Mouse (Mus musculus): ENCODE results near the gene Dab1. TPM values are rescaled to one million over a fixed set of nuclear protein-coding genes. Genes with fewer than 3 reads are reported as not detected.

Gene Dab1
- polyA plus RNA-seq (2012; rRNA removed) (0.16 and 0.19 TPM in 2 replicates), polyA plus RNA-seq (2014; fragmentation: Nextera tagmentation; extraction: Ambion mirVana) (0.34 and 0.45 TPM in 2 replicates)

- H3K4me3 ChIP-seq (ENCODE audit: insufficient read depth in 1 of 2, low read depth in 2 of 2, low read length in 2 of 2), result no peak within 1 kb of the TSS
- H3K36me3 ChIP-seq (replicated peaks; ENCODE audit: control insufficient read depth, insufficient read depth, low read depth), result no peaks in the 10 kb centered on the region
- no peaks in the 10 kb centered on the region for H3K4me1 ChIP-seq (replicated peaks; ENCODE audit: control insufficient read depth in 2 of 2, insufficient read depth in 2 of 2, low read length in 1 of 2)
- 2% methylated on average over 38 of the region's 41 CpGs for WGBS (ENCODE audit: insufficient replicate concordance)
- H3K9me3 ChIP-seq (ENCODE audit: control insufficient read depth, low read length), result no peaks in the 10 kb centered on the region
- ATAC-seq (ENCODE audit: insufficient read depth) (no peak), DNase-seq (ENCODE audit: low read depth in 3 of 3, low spot score in 3 of 3) (no peak)
- no peak within 1 kb of the TSS for H3K4me2 ChIP-seq (ENCODE audit: low read depth)
- no peak within 1 kb of the TSS for H3K9ac ChIP-seq (replicated peaks)
- H3K27me3 ChIP-seq (ENCODE audit: control insufficient read depth, insufficient read depth, low read length), result peaks cover 12% of the 10 kb centered on the region
- TF ChIP-seq CTCF (IDR thresholded peaks at IDR 0.05; ENCODE audit: low read depth), result no peak
- no peak for TF ChIP-seq EP300 (IDR thresholded peaks at IDR 0.05; ENCODE audit: low read depth)
- no peak within 1 kb of the TSS for H3K27ac ChIP-seq
Measured at GRCm38 (mm10) chr4:103619321-103619945, at the start of gene Dab1. TSS of gene Dab1 (plus strand) at chr4:103619359.

GRCm38 (mm10) chr4:103571721-103572352 lies 47.3 kb upstream of the Dab1 start:
- ATAC-seq (ENCODE audit: insufficient read depth) (no peak), DNase-seq (ENCODE audit: low read depth in 3 of 3, low spot score in 3 of 3) (no peak)
- no peak for TF ChIP-seq EP300 (IDR thresholded peaks at IDR 0.05; ENCODE audit: low read depth)
- TF ChIP-seq CTCF (IDR thresholded peaks at IDR 0.05; ENCODE audit: low read depth), result no peak
- Histone ChIP-seq H3K4me2 (ENCODE audit: low read depth) (no peak overlapping the region), H3K27ac (no peak overlapping the region), H3K27me3 (ENCODE audit: control insufficient read depth, insufficient read depth, low read length) (no peaks in the 10 kb centered on the region), H3K36me3 (replicated peaks; ENCODE audit: control insufficient read depth, insufficient read depth, low read depth) (no peaks in the 10 kb centered on the region), H3K4me1 (replicated peaks; ENCODE audit: control insufficient read depth in 2 of 2, insufficient read depth in 2 of 2, low read length in 1 of 2) (no peaks in the 10 kb centered on the region), H3K9ac (replicated peaks) (no peak overlapping the region), H3K4me3 (ENCODE audit: insufficient read depth in 1 of 2, low read depth in 2 of 2, low read length in 2 of 2) (no peak overlapping the region), H3K9me3 (ENCODE audit: control insufficient read depth, low read length) (no peaks in the 10 kb centered on the region)
- 41% methylated on average over 4 of the region's 4 CpGs for WGBS (ENCODE audit: insufficient replicate concordance)

- DNase-seq (ENCODE audit: low read depth in 3 of 3, low spot score in 3 of 3), result no peak
- ATAC-seq (ENCODE audit: insufficient read depth), result no peak
- whole genome bisulfite sequencing (ENCODE audit: insufficient replicate concordance), result 51% methylated on average over 2 of the region's 2 CpGs
Measured at GRCm38 (mm10) chr4:103575556-103575955, 43.6 kb upstream of the Dab1 start.

GRCm38 (mm10) chr4:103576305-103576704 lies 42.9 kb upstream of the Dab1 start:
- Histone ChIP-seq H3K4me3 (ENCODE audit: insufficient read depth in 1 of 2, low read depth in 2 of 2, low read length in 2 of 2) (no peak overlapping the region), H3K36me3 (replicated peaks; ENCODE audit: control insufficient read depth, insufficient read depth, low read depth) (no peaks in the 10 kb centered on the region), H3K4me1 (replicated peaks; ENCODE audit: control insufficient read depth in 2 of 2, insufficient read depth in 2 of 2, low read length in 1 of 2) (no peaks in the 10 kb centered on the region), H3K4me2 (ENCODE audit: low read depth) (no peak overlapping the region), H3K9ac (replicated peaks) (no peak overlapping the region), H3K27me3 (ENCODE audit: control insufficient read depth, insufficient read depth, low read length) (no peaks in the 10 kb centered on the region), H3K9me3 (ENCODE audit: control insufficient read depth, low read length) (no peaks in the 10 kb centered on the region), H3K27ac (no peak overlapping the region)
- no peak for ATAC-seq (ENCODE audit: insufficient read depth)
- WGBS (ENCODE audit: insufficient replicate concordance), result 46% methylated on average over 6 of the region's 6 CpGs
- DNase-seq (ENCODE audit: low read depth in 3 of 3, low spot score in 3 of 3), result no peak
- TF ChIP-seq EP300 (IDR thresholded peaks at IDR 0.05; ENCODE audit: low read depth) (no peak), CTCF (IDR thresholded peaks at IDR 0.05; ENCODE audit: low read depth) (no peak)

More at GRCm38 (mm10) chr4:103575556-103575955, 43.6 kb upstream of the Dab1 start:
- no peaks in the 10 kb centered on the region for H3K9me3 ChIP-seq (ENCODE audit: control insufficient read depth, low read length)
- TF ChIP-seq CTCF (IDR thresholded peaks at IDR 0.05; ENCODE audit: low read depth), result no peak
- TF ChIP-seq EP300 (IDR thresholded peaks at IDR 0.05; ENCODE audit: low read depth), result no peak
- H3K9ac ChIP-seq (replicated peaks), result no peak overlapping the region
- H3K36me3 ChIP-seq (replicated peaks; ENCODE audit: control insufficient read depth, insufficient read depth, low read depth), result no peaks in the 10 kb centered on the region
- H3K4me1 ChIP-seq (replicated peaks; ENCODE audit: control insufficient read depth in 2 of 2, insufficient read depth in 2 of 2, low read length in 1 of 2), result no peaks in the 10 kb centered on the region
- no peak overlapping the region for H3K27ac ChIP-seq
- H3K4me3 ChIP-seq (ENCODE audit: insufficient read depth in 1 of 2, low read depth in 2 of 2, low read length in 2 of 2), result no peak overlapping the region
- no peak overlapping the region for H3K4me2 ChIP-seq (ENCODE audit: low read depth)
- no peaks in the 10 kb centered on the region for H3K27me3 ChIP-seq (ENCODE audit: control insufficient read depth, insufficient read depth, low read length)

GRCm38 (mm10) chr4:103577111-103577815 lies 41.9 kb upstream of the Dab1 start:
- H3K4me2 ChIP-seq (ENCODE audit: low read depth), result no peak overlapping the region
- H3K9me3 ChIP-seq (ENCODE audit: control insufficient read depth, low read length), result no peaks in the 10 kb centered on the region
- no peak overlapping the region for H3K27ac ChIP-seq
- no peaks in the 10 kb centered on the region for H3K36me3 ChIP-seq (replicated peaks; ENCODE audit: control insufficient read depth, insufficient read depth, low read depth)
- DNase-seq (ENCODE audit: low read depth in 3 of 3, low spot score in 3 of 3) (no peak), ATAC-seq (ENCODE audit: insufficient read depth) (no peak)
- WGBS (ENCODE audit: insufficient replicate concordance), result 53% methylated on average over 4 of the region's 4 CpGs
- H3K4me3 ChIP-seq (ENCODE audit: insufficient read depth in 1 of 2, low read depth in 2 of 2, low read length in 2 of 2), result no peak overlapping the region
- H3K9ac ChIP-seq (replicated peaks), result no peak overlapping the region
- no peaks in the 10 kb centered on the region for H3K27me3 ChIP-seq (ENCODE audit: control insufficient read depth, insufficient read depth, low read length)
- no peaks in the 10 kb centered on the region for H3K4me1 ChIP-seq (replicated peaks; ENCODE audit: control insufficient read depth in 2 of 2, insufficient read depth in 2 of 2, low read length in 1 of 2)
- TF ChIP-seq CTCF (IDR thresholded peaks at IDR 0.05; ENCODE audit: low read depth) (no peak), EP300 (IDR thresholded peaks at IDR 0.05; ENCODE audit: low read depth) (no peak)
